Mouse (Mus musculus) kidney, adult 2 months (tissue): ENCODE results near the gene Rptor.

ENCODE experiments used
- CTCF ChIP-seq: fragments of 200-500 bp; conservative IDR thresholded peaks from 2 replicates; pipeline ENCODE4 v1.5.1; 2011; ENCODE audit warnings: low read depth, mild to moderate bottlenecking, control low read depth, low read length, moderate library complexity, mixed read lengths; ENCODE audit not compliant: insufficient read depth, insufficient read length
- POLR2A ChIP-seq: fragments of 200-500 bp; IDR thresholded peaks from one replicate; pipeline ENCODE4 v1.6.1; 2011; ENCODE audit warnings: low read depth, low read length, control low read depth

DNA sequence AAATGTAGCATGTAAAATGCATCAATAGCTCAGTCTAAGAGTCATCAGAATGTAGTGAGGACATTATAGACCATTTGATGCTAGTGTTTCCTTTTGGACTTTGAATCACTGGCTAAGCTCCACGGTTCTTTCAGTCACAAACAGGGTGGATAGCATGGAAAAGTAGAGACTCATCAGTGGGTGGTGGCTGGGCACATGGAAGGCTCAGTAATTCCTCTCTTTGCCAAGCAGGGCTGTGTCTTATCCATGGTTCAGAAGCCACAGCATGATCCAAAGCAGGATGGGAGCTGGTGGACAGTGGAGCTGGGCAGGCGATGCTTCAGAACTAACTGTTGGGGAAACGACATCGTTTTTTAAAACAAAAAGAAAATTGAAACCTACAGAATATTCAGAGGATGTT lies 179.0 kb downstream of the Rptor start:
- TF ChIP-seq CTCF = no peak
- TF ChIP-seq POLR2A = no peak
